Mouse (Mus musculus) left cerebral cortex, adult 2 months (tissue): ENCODE measurements around the gene Prokr1. TPM values are rescaled to one million over a fixed set of nuclear protein-coding genes. Genes with fewer than 3 reads are reported as not detected.
A peak's percentile ranks its signal among the peaks of the same experiment; 100 is the strongest.
"Not testable (repeated sequence)": the region's sequence is repeated elsewhere in the genome, so short reads cannot be mapped to it uniquely, and the experiment has no call there.

Source experiments
- DNase-seq, 2 experiments: peaks; one replicate each; pipeline ENCODE4 v3.0.0; 2021 to 2022; ENCODE audit warnings: low spot score in 2 of 2, mixed read lengths in 1 of 2; ENCODE audit errors: extremely low spot score in 1 of 2
- H3K27ac ChIP-seq: fragments of 200-600 bp; 2 replicates; pipeline ENCODE4 v1.8.1; 2022
- H3K4me3 ChIP-seq: fragments of 200-600 bp; 2 replicates; pipeline ENCODE4 v1.8.1; 2022
- CTCF ChIP-seq: fragments of 200-600 bp; IDR thresholded peaks from 2 replicates; pipeline ENCODE4 v1.8.1; 2022; ENCODE audit warnings: antibody characterized with exemption, mild to moderate bottlenecking, moderate library complexity
- intact Hi-C: fragments of 180-260 bp; cut with DNase I; formaldehyde crosslinking; loops from one replicate; pipeline ENCODE4 v1.15.1; 2025
- total RNA-seq, 2 experiments: library from RNA; stranded (reverse); gene quantifications; 2 replicates each; pipeline ENCODE4 v1.2.3; 2021

Prokr1 gene
- total RNA-seq, 2 experiments from 2014 or later, result 0.18 to 0.33 TPM

GRCm38 (mm10) chr6:87594188-87594587 lies 3.6 kb upstream of the Prokr1 start:
- TF ChIP-seq CTCF, result no peak
- intact Hi-C loops, result no loop called here
- Histone ChIP-seq H3K4me3 (no peak overlapping the region), H3K27ac (no peak overlapping the region)
- no peak for DNase-seq

- TF ChIP-seq CTCF, result no peak
- DNase-seq, result no peak
- Histone ChIP-seq H3K27ac (no peak overlapping the region), H3K4me3 (peak overlapping the region; percentile 54)
- intact Hi-C loops, result no loop called here
These were observed 687 bp downstream of the Prokr1 start for GRCm38 (mm10) chr6:87589718-87590393.

- Histone ChIP-seq H3K4me3 (no peak overlapping the region), H3K27ac (no peak overlapping the region)
- DNase-seq, result no peak
- intact Hi-C loops, result no loop called here
- TF ChIP-seq CTCF, result no peak
These were observed 6.6 kb downstream of the Prokr1 start for GRCm38 (mm10) chr6:87583991-87584390.

- intact Hi-C loops, result no loop called here
- TF ChIP-seq CTCF, result no peak
- H3K4me3 ChIP-seq, result no peak overlapping the region
- DNase-seq, result no peak
- H3K27ac ChIP-seq, result no peak overlapping the region
These were observed 7.3 kb downstream of the Prokr1 start for GRCm38 (mm10) chr6:87583183-87583611.

- DNase-seq, result no peak
- no peak overlapping the region for H3K4me3 ChIP-seq
- TF ChIP-seq CTCF, result no peak
- H3K27ac ChIP-seq, result no peak overlapping the region
- intact Hi-C loops, result no loop called here
These were observed 8.1 kb downstream of the Prokr1 start for GRCm38 (mm10) chr6:87582456-87582855.

- intact Hi-C loops, result no loop called here
- no peak for DNase-seq
- no peak for TF ChIP-seq CTCF
- Histone ChIP-seq H3K4me3 (no peak overlapping the region), H3K27ac (no peak overlapping the region)
These were observed 9.0 kb downstream of the Prokr1 start for GRCm38 (mm10) chr6:87581581-87581980.

GRCm38 (mm10) chr6:87581071-87581470 lies 9.5 kb downstream of the Prokr1 start:
- no peak for TF ChIP-seq CTCF
- DNase-seq, result no peak
- Histone ChIP-seq H3K27ac (no peak overlapping the region), H3K4me3 (no peak overlapping the region)
- intact Hi-C loops, result no loop called here

- Histone ChIP-seq H3K27ac (no peak overlapping the region), H3K4me3 (no peak overlapping the region)
- DNase-seq, result no peak
- intact Hi-C loops, result no loop called here
- peak; percentile 31 for TF ChIP-seq CTCF
These were observed 12.3 kb downstream of the Prokr1 start for GRCm38 (mm10) chr6:87578247-87578646.

GRCm38 (mm10) chr6:87576648-87577330 lies 13.8 kb downstream of the Prokr1 start:
- Histone ChIP-seq H3K4me3 (no peak overlapping the region), H3K27ac (no peak overlapping the region)
- no peak for TF ChIP-seq CTCF
- intact Hi-C loops, result no loop called here
- DNase-seq, result no peak

- intact Hi-C loops, DNase-seq, H3K4me3 ChIP-seq, H3K27ac ChIP-seq: not testable (repeated sequence)
These were observed 18.7 kb downstream of the Prokr1 start for GRCm38 (mm10) chr6:87571863-87572262.

- DNase-seq, result no peak
- Histone ChIP-seq H3K27ac (no peak overlapping the region), H3K4me3 (no peak overlapping the region)
- TF ChIP-seq CTCF, result no peak
- intact Hi-C loops, result no loop called here
These were observed 22.6 kb downstream of the Prokr1 start for GRCm38 (mm10) chr6:87567686-87568593.

GRCm38 (mm10) chr6:87565166-87565565 lies 25.4 kb downstream of the Prokr1 start:
- Histone ChIP-seq H3K4me3 (no peak overlapping the region), H3K27ac (no peak overlapping the region)
- TF ChIP-seq CTCF, result no peak
- no peak for DNase-seq
- intact Hi-C loops, result no loop called here
